Mouse (Mus musculus) kidney, adult 2 months (tissue): Measurements from ENCODE around the gene L3mbtl3.

Experiments used
- CTCF ChIP-seq: fragments of 200-500 bp; conservative IDR thresholded peaks from 2 replicates; pipeline ENCODE4 v1.5.1; 2011; ENCODE audit warnings: low read depth, mild to moderate bottlenecking, control low read depth, low read length, moderate library complexity, mixed read lengths; ENCODE audit not compliant: insufficient read depth, insufficient read length
- POLR2A ChIP-seq: fragments of 200-500 bp; IDR thresholded peaks from one replicate; pipeline ENCODE4 v1.6.1; 2011; ENCODE audit warnings: low read depth, low read length, control low read depth

DNA sequence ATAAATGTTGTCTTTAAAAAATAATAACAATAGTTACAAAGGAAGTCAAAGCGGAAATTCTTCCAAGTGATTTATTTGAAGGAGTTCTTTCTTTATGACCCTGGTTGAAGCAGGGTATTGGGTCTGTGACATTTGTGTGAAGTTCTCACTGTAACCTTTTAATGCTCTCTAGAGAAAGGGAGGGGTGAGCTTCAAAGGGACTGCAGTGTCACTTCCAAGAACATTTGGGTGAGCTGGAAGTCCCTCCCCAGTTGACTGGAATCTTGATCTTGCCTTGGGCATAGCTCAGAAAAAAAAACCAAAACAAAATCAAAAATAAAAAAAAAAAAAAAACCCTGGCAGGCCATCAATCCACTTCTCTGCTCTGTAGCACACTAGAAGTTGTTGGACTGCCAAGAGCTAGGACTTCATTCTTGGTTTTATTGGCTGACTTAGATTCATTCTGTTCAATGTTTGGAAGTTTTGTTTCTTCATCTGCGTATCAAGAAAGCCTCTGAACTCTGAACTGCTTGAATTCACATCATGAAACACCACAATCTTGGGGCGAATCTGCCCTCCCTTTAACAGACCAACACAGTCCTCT is 143.6 kb downstream of the L3mbtl3 start:
- TF ChIP-seq CTCF (no peak), POLR2A (no peak)
